Mouse (Mus musculus) liver, embryonic 14.5 days (tissue): ENCODE results near the gene H2-Oa. TPM values are rescaled to one million over a fixed set of nuclear protein-coding genes. Genes with fewer than 3 reads are reported as not detected.

ENCODE experiments used
- ATAC-seq: fragments of 200-750 bp; cut with Nextera tagmentation; 2 replicates; pipeline ENCODE4 v1.8.0; 2017; ENCODE audit warnings: moderate number of reproducible peaks, mild to moderate bottlenecking, moderate library complexity; ENCODE audit not compliant: insufficient read depth
- DNase-seq, 3 experiments: peaks; one replicate each; pipeline ENCODE4 v3.0.0-alpha.2; 2012 to 2013; ENCODE audit warnings: low read depth in 3 of 3, low spot score in 3 of 3
- H3K27ac ChIP-seq: fragments of 300-500 bp; sonication (generic); 2 replicates; pipeline ENCODE4 v1.5.1; 2014; ENCODE audit warnings: moderate library complexity, mild to moderate bottlenecking, control low read depth, inconsistent platforms
- H3K27me3 ChIP-seq: fragments of 300-500 bp; sonication (generic); 2 replicates; pipeline ENCODE4 v1.6.1; 2014; ENCODE audit warnings: mild to moderate bottlenecking, low read length, moderate library complexity; ENCODE audit not compliant: control insufficient read depth, insufficient read depth
- H3K36me3 ChIP-seq: fragments of 300-500 bp; sonication (generic); replicated peaks from 2 replicates; pipeline ENCODE4 v1.6.1; 2014; ENCODE audit warnings: low read depth; ENCODE audit not compliant: control insufficient read depth, insufficient read depth
- H3K4me1 ChIP-seq, 2 experiments: fragments of 200-500 bp in 1 of 2; fragments of 300-500 bp in 1 of 2; sonication (generic) in 1 of 2; replicated peaks; 2 replicates each; pipeline ENCODE4 v1.6.1; 2012 to 2014; ENCODE audit warnings: antibody characterized with exemption in 1 of 2, inconsistent platforms in 1 of 2, low read length in 1 of 2; ENCODE audit not compliant: control insufficient read depth in 2 of 2, insufficient read depth in 2 of 2
- H3K4me2 ChIP-seq: fragments of 300-500 bp; sonication (generic); 2 replicates; pipeline ENCODE4 v1.6.1; 2014; ENCODE audit warnings: low read depth, mild to moderate bottlenecking, control low read depth, moderate library complexity
- H3K4me3 ChIP-seq, 2 experiments: fragments of 200-500 bp in 1 of 2; fragments of 300-500 bp in 1 of 2; sonication (generic) in 1 of 2; 2 replicates each; pipeline ENCODE4 v1.5.1; 2012 to 2014; ENCODE audit warnings: low read depth in 2 of 2, low read length in 2 of 2, mild to moderate bottlenecking in 2 of 2, control low read depth in 1 of 2, inconsistent platforms in 1 of 2, moderate library complexity in 1 of 2; ENCODE audit not compliant: insufficient read depth in 1 of 2
- H3K9ac ChIP-seq: fragments of 300-500 bp; sonication (generic); replicated peaks from 2 replicates; pipeline ENCODE4 v1.6.1; 2014; ENCODE audit warnings: mild to moderate bottlenecking, control low read depth, moderate library complexity
- H3K9me3 ChIP-seq: fragments of 300-500 bp; sonication (generic); 2 replicates; pipeline ENCODE4 v1.6.1; 2016; ENCODE audit warnings: low read length, mixed read lengths; ENCODE audit not compliant: control insufficient read depth
- CTCF ChIP-seq: IDR thresholded peaks from 2 replicates; pipeline ENCODE4 v1.5.1; 2016; ENCODE audit warnings: antibody characterized with exemption, low read depth, control low read depth
- EP300 ChIP-seq: IDR thresholded peaks from 2 replicates; pipeline ENCODE4 v1.6.1; 2016; ENCODE audit warnings: antibody characterized with exemption, low read depth
- WGBS: fragments of 180-500 bp; shearing (Covaris S2); extraction: QIAGEN DNeasy Blood & Tissue Kit; methylation state at CpG from one replicate; pipeline ENCODE4 v1.1.7; 2014; ENCODE audit not compliant: insufficient replicate concordance; 5-methylcytosine and 5-hydroxymethylcytosine counted together
- polyA plus RNA-seq, 2 experiments: library from polyadenylated mRNA; depleted of rRNA in 1 of 2; stranded (reverse) in 1 of 2; unstranded in 1 of 2; fragments of >200 nt; fragmentation: Nextera tagmentation in 1 of 2; extraction: Ambion mirVana in 1 of 2; gene quantifications; 2 replicates each; pipeline versions ENCODE4 v1.2.1 to v1.2.3; 2012 to 2014

Gene H2-Oa
- polyA plus RNA-seq, 2 experiments, result 0.45 to 0.51 TPM

GRCm38 (mm10) chr17:34101185-34101584, 9.0 kb downstream of the H2-Oa start:
- H3K36me3 ChIP-seq, result no peaks in the 10 kb centered on the region
- ATAC-seq (no peak), DNase-seq (no peak)
- H3K4me2 ChIP-seq, result peak overlapping the region; percentile 50
- WGBS, result 22% methylated on average over 5 of the region's 5 CpGs
- TF ChIP-seq EP300 (no peak), CTCF (no peak)
- no peak overlapping the region for H3K4me3 ChIP-seq
- H3K4me1 ChIP-seq, result no peaks in the 10 kb centered on the region
- H3K27ac ChIP-seq, result no peak overlapping the region
- H3K9me3 ChIP-seq, result no peaks in the 10 kb centered on the region
- no peaks in the 10 kb centered on the region for H3K27me3 ChIP-seq
- H3K9ac ChIP-seq, result no peak overlapping the region

GRCm38 (mm10) chr17:34101604-34102032, 9.5 kb downstream of the H2-Oa start:
- peak; percentile 67; the same call in 1 of the 2 replicates for ATAC-seq
- peak overlapping the region; percentile 50 for H3K4me2 ChIP-seq
- H3K4me1 ChIP-seq, result no peaks in the 10 kb centered on the region
- peak; percentile 76 to 79 (median 76) for DNase-seq
- TF ChIP-seq EP300, result no peak
- TF ChIP-seq CTCF, result peak; percentile 93
- H3K27me3 ChIP-seq, result no peaks in the 10 kb centered on the region
- peak overlapping the region; percentile 17 to 38; a peak in 2 of 4 replicates for H3K4me3 ChIP-seq
- WGBS, result 2% methylated on average over 12 of the region's 12 CpGs
- no peak overlapping the region for H3K9ac ChIP-seq
- no peaks in the 10 kb centered on the region for H3K9me3 ChIP-seq
- H3K36me3 ChIP-seq, result no peaks in the 10 kb centered on the region
- H3K27ac ChIP-seq, result no peak overlapping the region

GRCm38 (mm10) chr17:34102831-34103230, 10.7 kb downstream of the H2-Oa start:
- no peak overlapping the region for H3K27ac ChIP-seq
- H3K9ac ChIP-seq, result no peak overlapping the region
- WGBS, result 58% methylated on average over 6 of the region's 6 CpGs
- no peaks in the 10 kb centered on the region for H3K9me3 ChIP-seq
- H3K27me3 ChIP-seq, result no peaks in the 10 kb centered on the region
- DNase-seq (no peak), ATAC-seq (no peak)
- H3K36me3 ChIP-seq, result no peaks in the 10 kb centered on the region
- H3K4me2 ChIP-seq, result no peak overlapping the region
- no peak overlapping the region for H3K4me3 ChIP-seq
- TF ChIP-seq EP300 (no peak), CTCF (no peak)
- no peaks in the 10 kb centered on the region for H3K4me1 ChIP-seq

GRCm38 (mm10) chr17:34104804-34105203, 12.7 kb downstream of the H2-Oa start:
- WGBS, result 74% methylated on average over 9 of the region's 9 CpGs
- no peaks in the 10 kb centered on the region for H3K9me3 ChIP-seq
- H3K4me2 ChIP-seq, result no peak overlapping the region
- TF ChIP-seq CTCF (no peak), EP300 (no peak)
- H3K4me3 ChIP-seq, result no peak overlapping the region
- no peak overlapping the region for H3K27ac ChIP-seq
- no peaks in the 10 kb centered on the region; the same call in none of the 2 replicates for H3K36me3 ChIP-seq
- H3K9ac ChIP-seq, result no peak overlapping the region
- no peaks in the 10 kb centered on the region for H3K4me1 ChIP-seq
- ATAC-seq (no peak), DNase-seq (no peak)
- no peaks in the 10 kb centered on the region for H3K27me3 ChIP-seq

GRCm38 (mm10) chr17:34106555-34106954, 14.4 kb downstream of the H2-Oa start:
- TF ChIP-seq CTCF (no peak), EP300 (no peak)
- Histone ChIP-seq H3K4me3 (no peak overlapping the region), H3K27me3 (no peaks in the 10 kb centered on the region), H3K9me3 (no peaks in the 10 kb centered on the region), H3K36me3 (peaks cover 14% of the 10 kb centered on the region), H3K4me1 (no peaks in the 10 kb centered on the region), H3K4me2 (no peak overlapping the region), H3K27ac (no peak overlapping the region), H3K9ac (no peak overlapping the region)
- ATAC-seq (no peak), DNase-seq (no peak)
- 72% methylated on average over 7 of the region's 7 CpGs for WGBS
